Mouse (Mus musculus) bone marrow macrophage, adult 2 months (primary cell): ENCODE measurements around the gene Abhd17a.

Experiments used
- CTCF ChIP-seq: IDR thresholded peaks from 2 replicates; pipeline ENCODE4 v1.5.1; 2012; ENCODE audit warnings: low read depth, mild to moderate bottlenecking, low read length, moderate library complexity
- POLR2A ChIP-seq: IDR thresholded peaks from 2 replicates; pipeline ENCODE4 v1.6.1; 2012; ENCODE audit warnings: mild to moderate bottlenecking, low read depth, low read length, borderline replicate concordance

DNA sequence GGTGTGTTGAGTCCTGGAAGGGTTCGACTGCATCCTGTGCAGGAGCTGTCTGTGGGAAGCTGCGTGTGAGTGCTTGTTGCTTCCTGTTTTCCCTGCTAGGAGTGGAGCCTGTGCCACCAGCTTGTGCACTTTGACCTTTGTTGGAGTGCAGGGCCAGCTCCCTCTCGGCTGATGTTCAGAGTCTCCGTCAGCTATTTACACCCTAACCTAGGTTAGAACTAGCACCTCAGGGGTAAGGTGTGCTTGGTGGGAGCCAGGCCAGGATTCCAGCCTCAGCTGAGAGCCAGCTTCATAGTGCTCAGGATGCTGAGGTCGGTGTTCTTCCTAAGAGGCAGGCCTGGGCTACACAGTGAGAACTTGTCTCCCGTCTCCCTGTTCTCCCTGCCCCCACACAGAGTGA, 45.2 kb upstream of the Abhd17a start:
- TF ChIP-seq POLR2A (no peak), CTCF (no peak)
